Mouse (Mus musculus): ENCODE measurements around the gene Zfp217.

DNA sequence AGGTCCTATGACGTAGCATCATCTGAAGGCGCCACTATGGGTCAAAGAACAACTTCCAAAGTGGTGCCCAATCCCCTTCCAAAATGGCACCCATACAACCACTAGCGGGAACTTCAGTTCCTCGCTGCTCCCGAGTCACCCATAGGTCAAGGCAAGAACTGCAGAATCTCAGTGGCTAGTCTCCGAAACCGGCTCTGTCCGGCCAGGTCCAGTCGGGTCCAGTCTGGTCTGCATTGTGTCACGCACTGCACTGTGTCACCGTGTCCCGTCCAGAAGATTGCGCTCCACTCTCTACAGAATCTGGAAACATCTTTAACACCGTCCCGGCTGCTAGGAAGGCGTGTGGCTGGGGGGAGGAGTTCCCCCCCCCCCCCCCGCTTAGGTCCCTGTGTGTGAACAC, 53.7 kb downstream of the Zfp217 start:
- no peak for TF ChIP-seq CTCF (IDR thresholded peaks at IDR 0.05; ENCODE audit: borderline replicate concordance, insufficient read depth, low read depth, low read length)
- no peak for TF ChIP-seq POLR2A (IDR thresholded peaks at IDR 0.05; ENCODE audit: borderline replicate concordance, insufficient read depth, low read length)
